Mouse (Mus musculus) liver, embryonic 11.5 days (tissue): ENCODE data around the gene Ppfibp1. TPM values are rescaled to one million over a fixed set of nuclear protein-coding genes. Genes with fewer than 3 reads are reported as not detected.

Source experiments
- ATAC-seq: fragments of 200-750 bp; cut with Nextera tagmentation; replicated peaks from 2 replicates; pipeline ENCODE4 v1.8.0; 2017; ENCODE audit warnings: moderate number of reproducible peaks, mild to moderate bottlenecking, moderate TSS enrichment, moderate library complexity; ENCODE audit not compliant: low FRiP score
- DNase-seq: peaks from one replicate; pipeline ENCODE4 v3.0.0-alpha.2; 2017; ENCODE audit warnings: low spot score
- H3K27ac ChIP-seq: fragments of 300-500 bp; sonication (generic); 2 replicates; pipeline ENCODE4 v1.5.1; 2014; ENCODE audit warnings: mild to moderate bottlenecking, low read depth, low read length, control low read depth
- H3K27me3 ChIP-seq: fragments of 300-500 bp; sonication (generic); replicated peaks from 2 replicates; pipeline ENCODE4 v1.6.1; 2014; ENCODE audit warnings: low read length, mixed read lengths; ENCODE audit not compliant: control insufficient read depth, insufficient read depth
- H3K36me3 ChIP-seq: fragments of 300-500 bp; sonication (generic); 2 replicates; pipeline ENCODE4 v1.6.1; 2014; ENCODE audit warnings: mild to moderate bottlenecking, low read length, moderate library complexity, mixed read lengths; ENCODE audit not compliant: control insufficient read depth, insufficient read depth
- H3K4me1 ChIP-seq: fragments of 300-500 bp; sonication (generic); replicated peaks from 2 replicates; pipeline ENCODE4 v1.6.1; 2014; ENCODE audit warnings: low read length, mixed read lengths; ENCODE audit not compliant: control insufficient read depth, insufficient read depth
- H3K4me2 ChIP-seq: fragments of 300-500 bp; sonication (generic); 2 replicates; pipeline ENCODE4 v1.6.1; 2014; ENCODE audit warnings: mild to moderate bottlenecking, control low read depth, moderate library complexity
- H3K4me3 ChIP-seq: fragments of 300-500 bp; sonication (generic); 2 replicates; pipeline ENCODE4 v1.5.1; 2014; ENCODE audit warnings: low read depth, low read length, control low read depth
- H3K9ac ChIP-seq: fragments of 300-500 bp; sonication (generic); 2 replicates; pipeline ENCODE4 v1.6.1; 2014; ENCODE audit warnings: low read depth, low read length, control low read depth
- H3K9me3 ChIP-seq: fragments of 300-500 bp; sonication (generic); 2 replicates; pipeline ENCODE4 v1.6.1; 2016; ENCODE audit warnings: low read length, inconsistent platforms, mixed read lengths; ENCODE audit not compliant: control insufficient read depth
- WGBS: fragments of 180-500 bp; shearing (Covaris S2); extraction: QIAGEN DNeasy Blood & Tissue Kit; methylation state at CpG from one replicate; pipeline ENCODE4 v1.1.7; 2014; 5-methylcytosine and 5-hydroxymethylcytosine counted together
- polyA plus RNA-seq: library from polyadenylated mRNA; unstranded; fragments of >200 nt; fragmentation: Nextera tagmentation; extraction: Ambion mirVana; gene quantifications from 2 replicates; pipeline ENCODE4 v1.2.1, GENCODE M21; 2014

Ppfibp1 gene
- polyA plus RNA-seq, 1 experiment from 2014 or later = 31.1 TPM

DNA sequence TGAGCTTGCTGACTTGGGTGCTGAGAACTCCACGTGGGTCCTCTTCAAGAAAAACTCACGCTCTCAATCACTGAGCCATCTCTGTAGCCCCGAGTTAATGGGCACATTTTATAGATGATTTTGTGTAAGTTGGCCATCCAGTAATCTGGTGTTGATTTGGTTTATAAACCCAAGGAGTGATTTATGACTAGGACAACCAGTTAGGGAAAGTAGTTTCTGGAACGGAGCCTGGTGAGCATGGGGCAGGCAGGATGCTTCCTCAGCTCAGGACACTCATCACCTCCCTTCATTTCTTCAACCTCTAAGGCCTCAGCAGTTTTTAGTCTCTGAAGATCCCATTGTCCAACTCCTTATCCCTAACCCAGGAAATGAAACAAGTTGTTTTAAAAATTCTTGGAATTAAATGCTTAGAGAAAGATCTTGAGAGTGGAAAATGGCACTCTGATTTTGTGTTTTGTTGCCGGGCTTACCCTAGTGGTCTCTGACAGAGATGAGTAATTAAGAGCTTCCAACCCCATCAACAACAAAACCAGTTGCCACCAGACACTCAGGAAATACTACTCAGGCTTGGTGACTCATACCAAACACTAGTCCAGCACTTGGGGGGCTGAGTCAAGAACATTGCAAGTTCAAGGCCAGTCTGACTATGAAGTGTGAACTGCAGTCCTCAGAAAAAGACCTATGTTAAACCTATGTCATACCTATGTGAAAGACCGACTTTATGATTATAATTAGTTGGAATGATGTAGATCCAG is 75.3 kb downstream of the Ppfibp1 start:
- H3K27ac ChIP-seq = no peak overlapping the region
- WGBS = 79% methylated on average over 6 of the region's 6 CpGs
- H3K9ac ChIP-seq = no peak overlapping the region
- no peak overlapping the region for H3K4me3 ChIP-seq
- no peaks in the 10 kb centered on the region for H3K27me3 ChIP-seq
- no peak overlapping the region for H3K4me2 ChIP-seq
- no peaks in the 10 kb centered on the region for H3K9me3 ChIP-seq
- H3K36me3 ChIP-seq = no peaks in the 10 kb centered on the region
- no peak for ATAC-seq
- H3K4me1 ChIP-seq = peaks cover 27% of the 10 kb centered on the region
- no peak for DNase-seq

DNA sequence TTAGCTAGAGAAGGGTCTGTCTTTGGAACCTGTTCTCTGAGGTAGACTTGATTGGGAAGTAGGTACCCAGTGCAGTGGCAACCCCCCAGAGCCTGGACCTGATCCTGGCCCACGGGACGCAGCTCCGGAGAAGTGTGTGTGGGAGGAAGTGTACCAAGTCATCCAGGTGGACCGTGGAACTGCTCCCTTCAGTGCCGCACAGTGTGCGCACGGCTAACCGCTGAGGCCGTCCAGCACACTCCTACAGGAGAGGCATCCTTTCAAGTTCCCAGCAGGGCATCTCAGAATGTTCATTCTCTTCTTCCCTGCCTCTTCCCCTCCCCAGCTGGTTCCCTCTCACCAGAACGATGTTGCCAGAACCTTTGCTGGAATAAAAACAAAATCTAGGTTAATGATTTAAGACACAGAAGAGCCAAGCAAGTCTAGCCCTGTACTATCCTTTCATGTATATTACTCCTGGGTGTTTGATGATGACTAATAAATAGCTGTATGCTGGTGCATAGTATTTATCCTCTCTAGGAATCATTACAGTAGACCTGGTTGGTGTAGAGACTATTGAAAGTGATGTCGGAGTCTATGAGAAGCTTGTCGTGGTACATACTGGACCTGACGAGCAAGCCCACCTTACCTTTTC is 77.0 kb downstream of the Ppfibp1 start:
- Histone ChIP-seq H3K27ac (no peak overlapping the region), H3K9ac (no peak overlapping the region), H3K4me3 (no peak overlapping the region), H3K4me2 (no peak overlapping the region), H3K4me1 (peaks cover 27% of the 10 kb centered on the region), H3K9me3 (no peaks in the 10 kb centered on the region), H3K36me3 (no peaks in the 10 kb centered on the region), H3K27me3 (no peaks in the 10 kb centered on the region)
- DNase-seq (no peak), ATAC-seq (no peak)
- WGBS = 92% methylated on average over 13 of the region's 13 CpGs

DNA sequence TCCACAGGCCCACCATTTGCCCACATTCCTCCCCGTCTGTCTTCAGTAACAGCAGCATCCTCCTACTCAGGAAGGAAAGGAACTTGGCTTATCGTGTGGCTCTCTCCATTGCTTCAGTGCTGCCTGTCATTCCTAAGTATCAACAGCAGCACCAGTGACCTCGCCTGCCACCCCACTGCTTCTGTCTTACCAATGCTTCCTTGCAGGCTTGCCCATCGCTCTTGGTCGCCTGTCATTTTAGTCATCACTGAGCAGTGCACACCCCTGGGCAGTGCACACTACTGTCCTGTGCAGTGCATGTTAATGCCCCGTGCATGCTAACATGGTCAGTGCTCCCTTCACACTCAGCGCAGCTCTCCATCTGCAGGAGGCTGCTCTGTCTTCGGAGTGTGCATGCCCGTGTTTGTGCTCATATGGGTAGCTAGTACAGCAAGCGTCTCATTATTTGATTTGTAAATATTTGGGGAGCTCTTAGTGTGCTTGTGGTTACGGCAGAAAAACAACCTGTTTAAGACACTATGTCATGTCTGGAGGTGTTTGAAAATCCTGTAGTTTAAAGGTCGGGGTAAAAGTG is 78.2 kb downstream of the Ppfibp1 start:
- Histone ChIP-seq H3K27ac (no peak overlapping the region), H3K27me3 (no peaks in the 10 kb centered on the region), H3K4me2 (no peak overlapping the region), H3K36me3 (no peaks in the 10 kb centered on the region), H3K9me3 (no peaks in the 10 kb centered on the region), H3K4me3 (no peak overlapping the region), H3K9ac (no peak overlapping the region), H3K4me1 (peaks cover 18% of the 10 kb centered on the region)
- no peak for ATAC-seq
- no peak for DNase-seq
- WGBS = 57% methylated on average over 12 of the region's 12 CpGs

DNA sequence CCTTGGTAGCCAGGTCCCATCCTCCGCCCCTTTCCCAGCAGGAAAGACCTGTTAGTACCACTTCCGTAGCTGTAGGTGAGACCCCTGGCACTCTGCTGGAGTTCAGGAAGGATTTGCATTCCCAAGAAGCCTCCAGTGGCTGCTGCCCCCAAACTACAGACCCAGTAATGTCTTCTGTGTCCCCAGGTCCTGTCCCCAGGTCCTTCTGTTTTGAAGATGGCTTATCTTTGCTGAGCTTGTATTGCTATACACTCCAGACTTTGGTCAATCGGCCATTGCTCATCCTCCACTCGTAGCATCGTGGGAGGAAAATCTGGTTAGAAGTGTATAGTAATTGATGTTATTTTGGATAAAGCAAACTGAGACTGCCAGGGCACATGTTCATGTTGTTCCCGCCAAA is 79.5 kb downstream of the Ppfibp1 start:
- Histone ChIP-seq H3K9ac (no peak overlapping the region), H3K27ac (no peak overlapping the region), H3K4me3 (no peak overlapping the region), H3K9me3 (no peaks in the 10 kb centered on the region), H3K27me3 (no peaks in the 10 kb centered on the region), H3K4me2 (no peak overlapping the region), H3K36me3 (no peaks in the 10 kb centered on the region), H3K4me1 (peaks cover 6% of the 10 kb centered on the region; the same call in 1 of the 2 replicates)
- DNase-seq (no peak), ATAC-seq (no peak)
- WGBS = 79% methylated on average over 6 of the region's 6 CpGs

DNA sequence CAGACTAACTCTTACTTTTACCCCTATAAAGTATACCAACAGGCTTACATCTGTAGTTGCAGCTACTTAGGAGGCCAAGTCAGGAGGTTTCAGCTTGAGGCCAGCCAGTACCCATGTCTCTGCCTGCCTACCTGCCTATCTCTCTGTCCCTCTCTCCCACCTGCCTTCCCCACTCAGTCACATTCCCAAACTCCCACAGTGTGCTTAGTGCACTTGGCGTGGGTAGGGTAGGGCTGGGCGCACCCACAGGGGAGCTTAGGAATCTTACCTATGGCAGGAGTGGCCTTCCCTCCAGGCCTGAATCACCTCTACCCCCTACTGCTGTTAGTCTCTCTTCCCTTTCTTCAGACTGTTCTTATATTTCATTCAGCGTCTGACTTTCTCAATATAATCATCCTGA is 82.5 kb downstream of the Ppfibp1 start:
- peaks cover 6% of the 10 kb centered on the region; the same call in 1 of the 2 replicates for H3K4me1 ChIP-seq
- ATAC-seq = no peak
- H3K27me3 ChIP-seq = no peaks in the 10 kb centered on the region
- DNase-seq = no peak
- 77% methylated on average over 3 of the region's 3 CpGs for WGBS
- no peak overlapping the region for H3K4me3 ChIP-seq
- H3K9ac ChIP-seq = no peak overlapping the region
- no peaks in the 10 kb centered on the region for H3K9me3 ChIP-seq
- H3K36me3 ChIP-seq = no peaks in the 10 kb centered on the region
- no peak overlapping the region for H3K4me2 ChIP-seq
- no peak overlapping the region for H3K27ac ChIP-seq

DNA sequence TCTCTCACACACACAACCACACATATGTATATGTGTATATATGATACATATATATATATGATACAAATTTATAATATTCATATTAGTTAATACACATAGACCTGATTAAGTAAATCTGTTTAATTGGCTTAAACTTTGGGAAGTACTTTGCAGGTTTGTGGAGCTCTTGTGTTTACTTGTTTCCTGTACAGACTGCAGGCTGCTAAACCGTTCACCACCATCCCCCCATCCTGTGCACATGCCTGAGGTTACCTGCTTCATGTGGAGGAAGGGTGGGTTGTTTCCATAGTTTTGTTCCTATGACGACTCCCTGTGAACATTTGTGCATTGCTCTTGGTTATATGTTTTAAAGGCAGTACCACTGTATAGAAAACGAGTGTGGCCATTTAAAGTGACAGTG is 83.1 kb downstream of the Ppfibp1 start:
- no peak for DNase-seq
- no peak overlapping the region for H3K4me3 ChIP-seq
- peaks cover 2% of the 10 kb centered on the region; the same call in 1 of the 2 replicates for H3K4me1 ChIP-seq
- no peak overlapping the region for H3K9ac ChIP-seq
- H3K27me3 ChIP-seq = no peaks in the 10 kb centered on the region
- H3K4me2 ChIP-seq = no peak overlapping the region
- H3K9me3 ChIP-seq = no peaks in the 10 kb centered on the region
- no peaks in the 10 kb centered on the region for H3K36me3 ChIP-seq
- WGBS = 65% methylated on average over 3 of the region's 3 CpGs
- no peak overlapping the region for H3K27ac ChIP-seq
- ATAC-seq = no peak

DNA sequence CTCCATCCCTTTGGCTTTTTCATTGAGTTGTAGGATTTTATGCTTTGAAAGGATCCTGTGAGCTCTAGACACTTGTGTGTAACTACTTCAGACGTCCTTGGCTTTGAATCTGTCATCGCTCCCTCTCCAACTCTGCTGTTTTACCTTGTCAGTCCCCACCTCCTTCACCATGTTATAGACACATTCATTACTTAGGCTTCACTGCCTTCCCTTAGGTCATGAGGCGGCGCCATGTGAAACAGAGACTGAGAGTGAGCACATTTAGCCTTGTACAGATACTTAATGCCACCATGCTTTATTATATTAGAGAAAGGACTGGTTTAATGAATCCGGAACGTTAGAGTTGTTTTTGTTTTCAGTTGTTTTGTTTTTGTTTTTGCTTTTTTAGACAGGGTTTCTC is 83.7 kb downstream of the Ppfibp1 start:
- no peak for DNase-seq

DNA sequence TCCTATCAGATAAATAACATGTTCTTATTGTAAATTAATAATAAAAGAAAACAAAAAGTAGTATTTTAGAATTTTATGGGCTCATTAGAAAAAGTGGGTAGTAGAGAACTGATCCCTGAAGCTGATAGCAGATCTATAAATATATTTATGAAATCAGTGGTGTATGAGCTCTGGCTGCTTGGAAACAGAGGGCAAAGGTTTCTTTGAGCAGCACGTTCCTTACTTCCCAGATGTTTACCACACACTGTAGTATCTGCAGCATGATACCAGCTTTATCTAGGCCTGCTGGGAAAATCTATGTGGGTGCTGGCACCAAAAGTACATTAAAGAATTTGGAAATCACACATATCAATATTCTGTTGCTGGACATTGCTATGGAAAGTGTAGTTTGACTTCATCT is 84.5 kb downstream of the Ppfibp1 start:
- H3K9me3 ChIP-seq = no peaks in the 10 kb centered on the region
- H3K27me3 ChIP-seq = no peaks in the 10 kb centered on the region
- H3K9ac ChIP-seq = no peak overlapping the region
- ATAC-seq = no peak
- no peak for DNase-seq
- H3K4me3 ChIP-seq = no peak overlapping the region
- H3K36me3 ChIP-seq = 0 out of 2 replicates have a peak, but pooled peaks cover 4% of the 10 kb centered on the region
- H3K27ac ChIP-seq = no peak overlapping the region
- no peak overlapping the region for H3K4me2 ChIP-seq
- WGBS = 36% methylated on average over 1 of the region's 1 CpGs
- H3K4me1 ChIP-seq = no peaks in the 10 kb centered on the region

More for the DNA sequence above, 83.7 kb downstream of the Ppfibp1 start:
- Histone ChIP-seq H3K4me1 (no peaks in the 10 kb centered on the region), H3K36me3 (0 out of 2 replicates have a peak, but pooled peaks cover under 1% of the 10 kb centered on the region), H3K9ac (no peak overlapping the region), H3K27me3 (no peaks in the 10 kb centered on the region), H3K4me3 (no peak overlapping the region), H3K9me3 (no peaks in the 10 kb centered on the region), H3K27ac (no peak overlapping the region), H3K4me2 (no peak overlapping the region)
- ATAC-seq = no peak
- WGBS = 84% methylated on average over 6 of the region's 6 CpGs
